Mouse (Mus musculus) splenic B cell, adult 2 months (primary cell): ENCODE data around the gene Hes2.

Source experiments
- DNase-seq: peaks from one replicate; pipeline ENCODE4 v3.0.0-alpha.2; 2011; ENCODE audit warnings: low read depth, low spot score
- H3K27me3 ChIP-seq: 2 replicates; pipeline ENCODE4 v1.6.1; 2012; ENCODE audit warnings: mild to moderate bottlenecking, low read length, moderate library complexity, mixed read lengths; ENCODE audit not compliant: control insufficient read depth, poor library complexity, insufficient read depth, severe bottlenecking
- H3K36me3 ChIP-seq: 2 replicates; pipeline ENCODE4 v1.6.1; 2012; ENCODE audit warnings: mild to moderate bottlenecking, low read length, moderate library complexity, mixed read lengths; ENCODE audit not compliant: control insufficient read depth, poor library complexity, insufficient read depth, severe bottlenecking

Gene Hes2

GRCm38 (mm10) chr4:152196276-152196675 lies 37.6 kb downstream of the Hes2 start:
- Histone ChIP-seq H3K27me3 (no peaks in the 10 kb centered on the region), H3K36me3 (no peaks in the 10 kb centered on the region)
- DNase-seq = no peak

- DNase-seq = no peak
- Histone ChIP-seq H3K27me3 (no peaks in the 10 kb centered on the region), H3K36me3 (no peaks in the 10 kb centered on the region)
Measured at GRCm38 (mm10) chr4:152197545-152197944, 38.9 kb downstream of the Hes2 start.

GRCm38 (mm10) chr4:152199617-152200016 lies 41.0 kb downstream of the Hes2 start:
- DNase-seq = no peak
- Histone ChIP-seq H3K27me3 (no peaks in the 10 kb centered on the region), H3K36me3 (no peaks in the 10 kb centered on the region)

- Histone ChIP-seq H3K36me3 (no peaks in the 10 kb centered on the region), H3K27me3 (no peaks in the 10 kb centered on the region)
- peak; percentile 66 for DNase-seq
Measured at GRCm38 (mm10) chr4:152201492-152201891, 42.8 kb downstream of the Hes2 start.

GRCm38 (mm10) chr4:152202418-152202817 lies 43.8 kb downstream of the Hes2 start:
- DNase-seq = no peak
- H3K36me3 ChIP-seq = no peaks in the 10 kb centered on the region
- H3K27me3 ChIP-seq = no peaks in the 10 kb centered on the region

- peak; percentile 40 for DNase-seq
Measured at GRCm38 (mm10) chr4:152202905-152203304, 44.2 kb downstream of the Hes2 start.

GRCm38 (mm10) chr4:152204663-152205062 lies 46.0 kb downstream of the Hes2 start:
- peak; percentile 34 for DNase-seq
- H3K27me3 ChIP-seq = no peaks in the 10 kb centered on the region
- H3K36me3 ChIP-seq = no peaks in the 10 kb centered on the region

More at GRCm38 (mm10) chr4:152202905-152203304, 44.2 kb downstream of the Hes2 start:
- H3K27me3 ChIP-seq = no peaks in the 10 kb centered on the region
- H3K36me3 ChIP-seq = no peaks in the 10 kb centered on the region

GRCm38 (mm10) chr4:152206199-152206598 lies 47.5 kb downstream of the Hes2 start:
- Histone ChIP-seq H3K27me3 (no peaks in the 10 kb centered on the region), H3K36me3 (no peaks in the 10 kb centered on the region)
- no peak for DNase-seq

GRCm38 (mm10) chr4:152209623-152210022 lies 51.0 kb downstream of the Hes2 start:
- H3K27me3 ChIP-seq = no peaks in the 10 kb centered on the region
- no peak for DNase-seq

More at GRCm38 (mm10) chr4:152209623-152210022, 51.0 kb downstream of the Hes2 start:
- H3K36me3 ChIP-seq = no peaks in the 10 kb centered on the region
